Mouse (Mus musculus): ENCODE data around the gene Adam17. TPM values are rescaled to one million over a fixed set of nuclear protein-coding genes. Genes with fewer than 3 reads are reported as not detected.
"Not testable (repeated sequence)": the region's sequence is repeated elsewhere in the genome, so short reads cannot be mapped to it uniquely, and the experiment has no call there.

Adam17 gene
- polyA plus RNA-seq, 1 experiment from 2014 or later = 16.3 TPM

- Histone ChIP-seq H3K36me3 (ENCODE audit: control insufficient read depth, insufficient read depth) (no peaks in the 10 kb centered on the region; the same call in 1 of the 2 replicates), H3K9me3 (replicated peaks; ENCODE audit: control insufficient read depth, low read length) (no peaks in the 10 kb centered on the region), H3K27me3 (ENCODE audit: control insufficient read depth, insufficient read depth, low read depth, low read length) (no peaks in the 10 kb centered on the region), H3K4me3 (ENCODE audit: low read depth, low read length) (no peak overlapping the region), H3K4me1 (ENCODE audit: control insufficient read depth, low read depth, low read length) (no peaks in the 10 kb centered on the region), H3K4me2 (ENCODE audit: low read depth, low read length) (no peak overlapping the region), H3K9ac (ENCODE audit: low read depth, low read length) (no peak overlapping the region), H3K27ac (ENCODE audit: low read length) (no peak overlapping the region)
- WGBS (ENCODE audit: insufficient replicate concordance) = 89% methylated on average over 5 of the region's 5 CpGs
- ATAC-seq (ENCODE audit: low read depth) = no peak
Measured at GRCm38 (mm10) chr12:21402771-21403170, 29.3 kb upstream of the Adam17 start.

GRCm38 (mm10) chr12:21386201-21386600 is 12.8 kb upstream of the Adam17 start:
- no peaks in the 10 kb centered on the region for H3K4me1 ChIP-seq (ENCODE audit: control insufficient read depth, low read depth, low read length)
- H3K4me3 ChIP-seq (ENCODE audit: low read depth, low read length) = no peak overlapping the region
- H3K36me3 ChIP-seq (ENCODE audit: control insufficient read depth, insufficient read depth) = peaks cover 16% of the 10 kb centered on the region
- H3K4me2 ChIP-seq (ENCODE audit: low read depth, low read length) = no peak overlapping the region
- H3K9me3 ChIP-seq (replicated peaks; ENCODE audit: control insufficient read depth, low read length) = no peaks in the 10 kb centered on the region
- no peak overlapping the region for H3K9ac ChIP-seq (ENCODE audit: low read depth, low read length)
- 82% methylated on average over 2 of the region's 2 CpGs for WGBS (ENCODE audit: insufficient replicate concordance)
- no peaks in the 10 kb centered on the region for H3K27me3 ChIP-seq (ENCODE audit: control insufficient read depth, insufficient read depth, low read depth, low read length)
- H3K27ac ChIP-seq (ENCODE audit: low read length) = no peak overlapping the region
- ATAC-seq (ENCODE audit: low read depth) = no peak

GRCm38 (mm10) chr12:21378765-21379346 is 5.4 kb upstream of the Adam17 start:
- peak overlapping the region; percentile 22; the same call in 1 of the 2 replicates for H3K4me2 ChIP-seq (ENCODE audit: low read depth, low read length)
- 14% methylated on average over 6 of the region's 6 CpGs for WGBS (ENCODE audit: insufficient replicate concordance)
- H3K4me1 ChIP-seq (ENCODE audit: control insufficient read depth, low read depth, low read length) = peaks cover 22% of the 10 kb centered on the region
- not testable (repeated sequence) for H3K27me3 ChIP-seq (ENCODE audit: control insufficient read depth, insufficient read depth, low read depth, low read length); H3K36me3 ChIP-seq (ENCODE audit: control insufficient read depth, insufficient read depth); H3K9me3 ChIP-seq (replicated peaks; ENCODE audit: control insufficient read depth, low read length); H3K9ac ChIP-seq (ENCODE audit: low read depth, low read length); H3K4me3 ChIP-seq (ENCODE audit: low read depth, low read length)
- H3K27ac ChIP-seq (ENCODE audit: low read length) = peak overlapping the region; percentile 69
- ATAC-seq (ENCODE audit: low read depth) = peak; percentile 56

GRCm38 (mm10) chr12:21375376-21376157 is 2.1 kb upstream of the Adam17 start:
- no peak overlapping the region for H3K4me3 ChIP-seq (ENCODE audit: low read depth, low read length)
- H3K27ac ChIP-seq (ENCODE audit: low read length) = peak overlapping the region; percentile 43; the same call in 1 of the 2 replicates
- no peak overlapping the region for H3K9ac ChIP-seq (ENCODE audit: low read depth, low read length)
- H3K4me2 ChIP-seq (ENCODE audit: low read depth, low read length) = no peak overlapping the region
- H3K36me3 ChIP-seq (ENCODE audit: control insufficient read depth, insufficient read depth) = no peaks in the 10 kb centered on the region
- no peaks in the 10 kb centered on the region for H3K9me3 ChIP-seq (replicated peaks; ENCODE audit: control insufficient read depth, low read length)
- H3K27me3 ChIP-seq (ENCODE audit: control insufficient read depth, insufficient read depth, low read depth, low read length) = no peaks in the 10 kb centered on the region
- 24% methylated on average over 3 of the region's 3 CpGs for WGBS (ENCODE audit: insufficient replicate concordance)
- no peak for ATAC-seq (ENCODE audit: low read depth)
- peaks cover 22% of the 10 kb centered on the region for H3K4me1 ChIP-seq (ENCODE audit: control insufficient read depth, low read depth, low read length)

GRCm38 (mm10) chr12:21373820-21374475 is 516 bp upstream of the Adam17 start:
- no peaks in the 10 kb centered on the region for H3K36me3 ChIP-seq (ENCODE audit: control insufficient read depth, insufficient read depth)
- peak overlapping the region; percentile 93 for H3K9ac ChIP-seq (ENCODE audit: low read depth, low read length)
- no peaks in the 10 kb centered on the region for H3K27me3 ChIP-seq (ENCODE audit: control insufficient read depth, insufficient read depth, low read depth, low read length)
- WGBS (ENCODE audit: insufficient replicate concordance) = under 1% methylated on average over 24 of the region's 24 CpGs
- peak overlapping the region; percentile 91 for H3K4me3 ChIP-seq (ENCODE audit: low read depth, low read length)
- ATAC-seq (ENCODE audit: low read depth) = peak; percentile 11
- H3K4me1 ChIP-seq (ENCODE audit: control insufficient read depth, low read depth, low read length) = peaks cover 17% of the 10 kb centered on the region
- no peaks in the 10 kb centered on the region for H3K9me3 ChIP-seq (replicated peaks; ENCODE audit: control insufficient read depth, low read length)
- H3K4me2 ChIP-seq (ENCODE audit: low read depth, low read length) = peak overlapping the region; percentile 95
- peak overlapping the region; percentile 98 for H3K27ac ChIP-seq (ENCODE audit: low read length)

DNA sequence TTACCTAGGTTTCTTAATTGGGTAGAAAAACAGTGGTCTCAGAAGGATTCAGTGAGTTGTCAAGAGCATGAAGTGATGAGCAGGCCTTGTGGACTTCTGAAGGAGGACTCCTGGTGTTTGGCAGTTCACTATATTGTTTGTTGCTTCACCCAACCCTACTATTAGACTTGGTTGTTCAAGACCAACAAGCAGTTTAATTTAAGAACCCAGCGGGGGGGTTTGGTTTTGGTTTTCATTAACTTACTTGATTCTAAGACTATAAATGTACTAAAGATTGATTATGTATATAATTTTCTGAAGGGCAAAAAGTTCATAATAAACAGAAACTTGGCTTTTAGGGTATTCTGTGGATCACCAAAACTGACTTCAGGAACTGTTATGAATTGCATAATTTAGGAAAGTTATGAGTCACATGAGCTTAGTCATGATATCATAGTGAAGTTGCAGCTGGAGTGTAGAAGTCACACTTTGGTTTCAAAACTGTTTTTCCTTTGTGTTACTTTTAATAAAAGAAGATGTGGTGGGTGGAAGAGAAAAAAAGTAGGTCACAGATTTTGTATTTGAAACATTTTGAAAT is 3.3 kb downstream of the Adam17 start:
- 93% methylated on average over 1 of the region's 1 CpGs for WGBS (ENCODE audit: insufficient replicate concordance)
- no peak overlapping the region for H3K4me3 ChIP-seq (ENCODE audit: low read depth, low read length)
- no peaks in the 10 kb centered on the region for H3K9me3 ChIP-seq (replicated peaks; ENCODE audit: control insufficient read depth, low read length)
- no peak for ATAC-seq (ENCODE audit: low read depth)
- H3K36me3 ChIP-seq (ENCODE audit: control insufficient read depth, insufficient read depth) = no peaks in the 10 kb centered on the region
- no peak overlapping the region for H3K4me2 ChIP-seq (ENCODE audit: low read depth, low read length)
- peaks cover 7% of the 10 kb centered on the region for H3K4me1 ChIP-seq (ENCODE audit: control insufficient read depth, low read depth, low read length)
- no peak overlapping the region for H3K9ac ChIP-seq (ENCODE audit: low read depth, low read length)
- H3K27ac ChIP-seq (ENCODE audit: low read length) = no peak overlapping the region
- H3K27me3 ChIP-seq (ENCODE audit: control insufficient read depth, insufficient read depth, low read depth, low read length) = no peaks in the 10 kb centered on the region

DNA sequence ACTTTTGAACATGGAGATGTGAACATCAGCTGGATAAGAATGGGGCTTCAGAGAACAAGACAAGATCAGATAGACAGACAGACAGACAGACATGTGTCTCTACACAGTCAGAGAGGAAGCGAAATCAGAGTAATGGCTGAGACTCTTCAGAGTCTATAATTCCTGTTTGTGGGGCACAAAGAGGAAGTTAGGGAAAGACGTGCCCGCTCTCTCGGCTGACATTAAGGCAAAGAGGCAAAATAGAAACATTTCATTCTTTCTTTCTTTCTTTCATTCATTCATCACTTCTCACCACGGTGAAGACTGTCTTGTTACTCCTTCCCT is 4.4 kb downstream of the Adam17 start:
- no peak for ATAC-seq (ENCODE audit: low read depth)
- Histone ChIP-seq H3K9me3 (replicated peaks; ENCODE audit: control insufficient read depth, low read length) (no peaks in the 10 kb centered on the region), H3K9ac (ENCODE audit: low read depth, low read length) (no peak overlapping the region), H3K4me3 (ENCODE audit: low read depth, low read length) (no peak overlapping the region), H3K36me3 (ENCODE audit: control insufficient read depth, insufficient read depth) (no peaks in the 10 kb centered on the region), H3K27ac (ENCODE audit: low read length) (no peak overlapping the region), H3K27me3 (ENCODE audit: control insufficient read depth, insufficient read depth, low read depth, low read length) (no peaks in the 10 kb centered on the region), H3K4me2 (ENCODE audit: low read depth, low read length) (no peak overlapping the region), H3K4me1 (ENCODE audit: control insufficient read depth, low read depth, low read length) (peaks cover 7% of the 10 kb centered on the region)
- 47% methylated on average over 5 of the region's 5 CpGs for WGBS (ENCODE audit: insufficient replicate concordance)

- ATAC-seq (ENCODE audit: low read depth) = no peak
- Histone ChIP-seq H3K4me2 (ENCODE audit: low read depth, low read length) (no peak overlapping the region), H3K4me1 (ENCODE audit: control insufficient read depth, low read depth, low read length) (peaks cover 7% of the 10 kb centered on the region), H3K9me3 (replicated peaks; ENCODE audit: control insufficient read depth, low read length) (no peaks in the 10 kb centered on the region), H3K27me3 (ENCODE audit: control insufficient read depth, insufficient read depth, low read depth, low read length) (no peaks in the 10 kb centered on the region), H3K27ac (ENCODE audit: low read length) (no peak overlapping the region), H3K4me3 (ENCODE audit: low read depth, low read length) (no peak overlapping the region), H3K9ac (ENCODE audit: low read depth, low read length) (no peak overlapping the region), H3K36me3 (ENCODE audit: control insufficient read depth, insufficient read depth) (no peaks in the 10 kb centered on the region)
- 84% methylated on average over 9 of the region's 9 CpGs for WGBS (ENCODE audit: insufficient replicate concordance)
Measured at GRCm38 (mm10) chr12:21368376-21369086, 4.9 kb downstream of the Adam17 start.
